Mouse (Mus musculus) stomach, embryonic 14.5 days (tissue): ENCODE measurements around the gene Msantd3. TPM values are rescaled to one million over a fixed set of nuclear protein-coding genes. Genes with fewer than 3 reads are reported as not detected.

Source experiments
- ATAC-seq: fragments of 200-750 bp; cut with Nextera tagmentation; 2 replicates; pipeline ENCODE4 v1.8.0; 2017; ENCODE audit warnings: low read depth, moderate TSS enrichment; ENCODE audit not compliant: insufficient number of reproducible peaks, insufficient read depth, low FRiP score
- H3K27ac ChIP-seq: fragments of 300-500 bp; sonication (generic); 2 replicates; pipeline ENCODE4 v1.5.1; 2014; ENCODE audit warnings: mild to moderate bottlenecking, low read length, moderate library complexity, mixed read lengths
- H3K27me3 ChIP-seq: fragments of 300-500 bp; sonication (generic); 2 replicates; pipeline ENCODE4 v1.6.1; 2014; ENCODE audit warnings: low read length, control low read depth, mixed read lengths; ENCODE audit not compliant: control insufficient read depth, insufficient read depth
- H3K36me3 ChIP-seq: fragments of 300-500 bp; sonication (generic); 2 replicates; pipeline ENCODE4 v1.6.1; 2014; ENCODE audit warnings: mild to moderate bottlenecking, control low read depth, low read length, moderate library complexity, mixed read lengths; ENCODE audit not compliant: control insufficient read depth, insufficient read depth
- H3K4me1 ChIP-seq: fragments of 300-500 bp; sonication (generic); 2 replicates; pipeline ENCODE4 v1.6.1; 2014; ENCODE audit warnings: low read length, control low read depth, mixed read lengths; ENCODE audit not compliant: control insufficient read depth, insufficient read depth
- H3K4me2 ChIP-seq: fragments of 300-500 bp; sonication (generic); replicated peaks from 2 replicates; pipeline ENCODE4 v1.6.1; 2014; ENCODE audit warnings: low read depth, low read length, control low read depth
- H3K4me3 ChIP-seq: fragments of 300-500 bp; sonication (generic); 2 replicates; pipeline ENCODE4 v1.5.1; 2014; ENCODE audit warnings: low read depth, low read length, control low read depth
- H3K9ac ChIP-seq: fragments of 300-500 bp; sonication (generic); replicated peaks from 2 replicates; pipeline ENCODE4 v1.6.1; 2014; ENCODE audit warnings: low read depth, mild to moderate bottlenecking, control low read depth, low read length, moderate library complexity, mixed read lengths
- H3K9me3 ChIP-seq: fragments of 300-500 bp; sonication (generic); 2 replicates; pipeline ENCODE4 v1.6.1; 2016; ENCODE audit warnings: low read depth, low read length, control low read depth; ENCODE audit not compliant: control insufficient read depth
- WGBS: fragments of 180-500 bp; shearing (Covaris S2); extraction: QIAGEN DNeasy Blood & Tissue Kit; methylation state at CpG from one replicate; pipeline ENCODE4 v1.1.7; 2014; 5-methylcytosine and 5-hydroxymethylcytosine counted together
- polyA plus RNA-seq: library from polyadenylated mRNA; unstranded; fragments of >200 nt; fragmentation: Nextera tagmentation; extraction: Ambion mirVana; gene quantifications from 2 replicates; pipeline ENCODE4 v1.2.1, GENCODE M21; 2014

The Msantd3 gene
- polyA plus RNA-seq, 1 experiment from 2014 or later = 24.8 TPM

DNA sequence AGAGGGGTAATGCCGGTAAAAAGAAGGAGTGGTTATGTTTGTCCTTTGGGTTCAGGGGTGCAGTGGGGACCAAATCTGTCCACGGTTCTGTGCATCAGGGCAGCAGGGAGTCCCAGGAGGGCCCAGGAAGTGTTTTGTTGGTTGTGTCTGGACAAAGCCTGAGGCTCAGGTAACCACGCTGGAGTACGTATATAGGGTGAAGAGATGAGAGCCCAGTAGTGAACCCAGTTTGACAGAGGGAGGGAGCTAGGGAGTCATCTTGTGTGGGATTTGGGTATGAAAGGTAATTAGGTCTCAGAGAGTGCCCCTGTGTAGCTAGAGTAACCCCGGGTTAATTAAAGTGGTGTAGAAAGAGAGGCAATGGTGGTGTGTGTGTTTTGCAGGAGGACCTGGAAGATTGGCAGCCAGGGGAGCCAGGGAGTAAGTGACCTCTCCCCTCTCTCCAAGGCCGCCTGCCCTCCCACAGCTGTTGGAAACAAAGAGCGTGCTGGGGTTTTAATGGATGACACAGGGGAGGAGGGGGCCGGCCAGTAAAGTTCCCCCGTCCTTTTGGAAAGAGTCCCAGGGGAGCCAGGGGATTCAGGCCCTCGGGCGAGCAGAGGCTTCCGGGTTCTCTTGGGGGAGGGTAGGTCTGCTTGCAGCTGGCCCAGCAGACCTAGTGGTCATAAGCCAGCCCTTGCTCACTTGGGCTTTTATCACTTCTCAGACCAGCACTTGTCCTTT is 46.5 kb downstream of the Msantd3 start:
- Histone ChIP-seq H3K4me3 (peak overlapping the region; percentile 91), H3K27me3 (no peaks in the 10 kb centered on the region)

GRCm38 (mm10) chr4:48587526-48587925 is 47.8 kb downstream of the Msantd3 start:
- Histone ChIP-seq H3K36me3 (no peaks in the 10 kb centered on the region), H3K9me3 (0 out of 2 replicates have a peak, but pooled peaks cover 4% of the 10 kb centered on the region), H3K4me1 (peaks cover 6% of the 10 kb centered on the region; the same call in 1 of the 2 replicates), H3K27ac (no peak overlapping the region), H3K27me3 (no peaks in the 10 kb centered on the region), H3K9ac (no peak overlapping the region), H3K4me2 (no peak overlapping the region), H3K4me3 (no peak overlapping the region)
- 90% methylated on average over 2 of the region's 2 CpGs for WGBS
- no peak for ATAC-seq

More for the DNA sequence above, 46.5 kb downstream of the Msantd3 start:
- ATAC-seq = peak; percentile 38; the same call in 1 of the 2 replicates
- H3K4me2 ChIP-seq = peak overlapping the region; percentile 69
- H3K27ac ChIP-seq = peak overlapping the region; percentile 94
- H3K9ac ChIP-seq = peak overlapping the region; percentile 92
- no peaks in the 10 kb centered on the region for H3K36me3 ChIP-seq
- 0 out of 2 replicates have a peak, but pooled peaks cover 4% of the 10 kb centered on the region for H3K9me3 ChIP-seq
- H3K4me1 ChIP-seq = no peaks in the 10 kb centered on the region; the same call in 1 of the 2 replicates
- WGBS = 1% methylated on average over 12 of the region's 12 CpGs

- no peak overlapping the region for H3K9ac ChIP-seq
- no peak for ATAC-seq
- H3K27ac ChIP-seq = 0 out of 2 replicates have a peak overlapping the region, but pooled peaks have one; percentile 15
- no peak overlapping the region for H3K4me2 ChIP-seq
- WGBS = 46% methylated on average over 9 of the region's 9 CpGs
- no peaks in the 10 kb centered on the region for H3K36me3 ChIP-seq
- no peaks in the 10 kb centered on the region for H3K27me3 ChIP-seq
- no peak overlapping the region for H3K4me3 ChIP-seq
- peaks cover 6% of the 10 kb centered on the region; the same call in 1 of the 2 replicates for H3K4me1 ChIP-seq
- 0 out of 2 replicates have a peak, but pooled peaks cover 4% of the 10 kb centered on the region for H3K9me3 ChIP-seq
Measured at GRCm38 (mm10) chr4:48588576-48588975, 48.8 kb downstream of the Msantd3 start.

DNA sequence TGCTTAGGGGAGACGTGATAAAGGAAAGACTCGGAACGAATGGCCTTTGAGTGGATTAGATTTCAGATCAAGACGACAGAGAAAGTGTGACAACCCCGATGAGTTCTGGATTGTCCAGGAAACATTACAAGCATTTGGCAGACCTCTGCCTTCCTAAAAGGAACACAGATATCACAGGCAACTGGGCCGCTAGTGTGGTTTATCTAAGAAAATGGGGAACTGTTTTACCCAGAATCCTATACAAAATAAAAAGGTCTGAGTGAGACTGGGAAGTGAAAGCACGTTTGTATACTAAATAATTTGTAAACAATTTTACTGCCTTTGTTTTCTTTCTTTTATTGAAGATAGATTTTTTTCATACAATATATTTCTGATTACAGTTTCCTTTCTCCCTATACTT is 51.1 kb downstream of the Msantd3 start:
- H3K36me3 ChIP-seq = no peaks in the 10 kb centered on the region
- ATAC-seq = no peak
- H3K27me3 ChIP-seq = no peaks in the 10 kb centered on the region
- H3K4me3 ChIP-seq = no peak overlapping the region
- no peak overlapping the region for H3K4me2 ChIP-seq
- H3K9ac ChIP-seq = no peak overlapping the region
- H3K9me3 ChIP-seq = 0 out of 2 replicates have a peak, but pooled peaks cover 4% of the 10 kb centered on the region
- H3K4me1 ChIP-seq = peaks cover 6% of the 10 kb centered on the region; the same call in 1 of the 2 replicates
- no peak overlapping the region for H3K27ac ChIP-seq
- WGBS = 77% methylated on average over 7 of the region's 7 CpGs

GRCm38 (mm10) chr4:48591390-48591789 is 51.7 kb downstream of the Msantd3 start:
- Histone ChIP-seq H3K4me2 (no peak overlapping the region), H3K4me3 (no peak overlapping the region), H3K9me3 (0 out of 2 replicates have a peak, but pooled peaks cover 4% of the 10 kb centered on the region), H3K36me3 (no peaks in the 10 kb centered on the region), H3K4me1 (peaks cover 6% of the 10 kb centered on the region; the same call in 1 of the 2 replicates), H3K27ac (no peak overlapping the region), H3K27me3 (no peaks in the 10 kb centered on the region), H3K9ac (no peak overlapping the region)
- 82% methylated on average over 3 of the region's 3 CpGs for WGBS
- no peak for ATAC-seq

- Histone ChIP-seq H3K4me3 (no peak overlapping the region), H3K4me2 (no peak overlapping the region), H3K9me3 (0 out of 2 replicates have a peak, but pooled peaks cover 4% of the 10 kb centered on the region), H3K27ac (no peak overlapping the region), H3K4me1 (peaks cover 6% of the 10 kb centered on the region; the same call in 1 of the 2 replicates), H3K9ac (no peak overlapping the region), H3K36me3 (no peaks in the 10 kb centered on the region), H3K27me3 (no peaks in the 10 kb centered on the region)
- ATAC-seq = 0 out of 2 replicates have a peak, but pooled peaks have one; percentile 20
- WGBS = 45% methylated on average over 5 of the region's 5 CpGs
Measured at GRCm38 (mm10) chr4:48592328-48592727, 52.6 kb downstream of the Msantd3 start.

DNA sequence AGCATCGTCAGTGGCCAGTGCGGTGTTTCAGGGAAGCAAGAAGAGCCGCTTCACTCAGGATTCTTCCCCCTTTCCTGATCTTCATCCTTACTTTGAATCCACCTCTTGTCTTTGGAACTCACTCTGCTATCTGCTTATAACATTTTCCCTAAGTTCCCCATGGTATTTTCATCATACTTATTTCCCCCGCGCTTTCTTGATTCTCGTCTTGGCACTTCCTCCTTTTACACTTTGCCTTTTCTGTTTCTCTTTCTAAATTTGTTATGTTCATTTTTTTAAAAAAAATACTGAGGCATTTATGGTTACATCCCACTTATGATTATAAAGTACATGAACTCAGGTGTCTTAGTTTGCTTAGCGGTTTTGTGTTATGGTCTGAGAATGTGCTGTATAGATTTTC is 53.1 kb downstream of the Msantd3 start:
- 80% methylated on average over 7 of the region's 7 CpGs for WGBS
- peaks cover 6% of the 10 kb centered on the region; the same call in 1 of the 2 replicates for H3K4me1 ChIP-seq

GRCm38 (mm10) chr4:48596111-48596510 is 56.4 kb downstream of the Msantd3 start:
- Histone ChIP-seq H3K4me1 (peaks cover 6% of the 10 kb centered on the region; the same call in 1 of the 2 replicates), H3K4me3 (no peak overlapping the region), H3K9me3 (no peaks in the 10 kb centered on the region), H3K9ac (no peak overlapping the region), H3K27ac (no peak overlapping the region), H3K4me2 (no peak overlapping the region), H3K36me3 (no peaks in the 10 kb centered on the region), H3K27me3 (no peaks in the 10 kb centered on the region)
- no peak for ATAC-seq
- 88% methylated on average over 7 of the region's 7 CpGs for WGBS

More for the DNA sequence above, 53.1 kb downstream of the Msantd3 start:
- H3K27me3 ChIP-seq = no peaks in the 10 kb centered on the region
- no peak overlapping the region for H3K9ac ChIP-seq
- 0 out of 2 replicates have a peak, but pooled peaks cover under 1% of the 10 kb centered on the region for H3K9me3 ChIP-seq
- H3K4me3 ChIP-seq = no peak overlapping the region
- H3K36me3 ChIP-seq = no peaks in the 10 kb centered on the region
- H3K4me2 ChIP-seq = no peak overlapping the region
- no peak overlapping the region for H3K27ac ChIP-seq
- ATAC-seq = no peak
